Mouse (Mus musculus): ENCODE data around the gene Zbtb4.

DNA sequence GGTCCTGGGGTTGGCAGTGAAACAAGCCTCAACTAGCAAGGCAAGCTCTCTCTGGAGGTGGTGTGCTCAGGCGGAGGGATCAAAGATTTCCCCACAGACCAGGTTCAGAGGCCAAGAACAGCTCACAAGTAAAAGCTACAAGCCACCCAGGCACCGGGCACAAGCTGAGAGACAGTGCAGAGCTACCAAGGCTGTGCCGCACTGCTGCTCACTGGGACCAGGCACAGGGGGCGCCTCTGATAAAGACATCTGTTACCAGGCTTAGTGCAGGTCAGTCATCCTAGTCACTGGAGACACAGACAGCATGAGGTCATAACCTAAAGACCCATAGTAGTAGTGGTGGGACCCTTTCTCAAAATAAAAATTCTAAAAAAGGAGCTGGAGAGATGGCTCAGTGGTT is 48.8 kb upstream of the Zbtb4 start:
- TF ChIP-seq POLR2AphosphoS2 (IDR thresholded peaks at IDR 0.05; ENCODE audit: insufficient read length, low read depth) (no peak), POLR2A (IDR thresholded peaks at IDR 0.05; ENCODE audit: insufficient read length, low read depth) (no peak), CEBPB (IDR thresholded peaks at IDR 0.05; ENCODE audit: insufficient read depth, poor library complexity, severe bottlenecking) (no peak), E2F4 (IDR thresholded peaks at IDR 0.05; ENCODE audit: insufficient read depth) (no peak), USF1 (IDR thresholded peaks at IDR 0.05; ENCODE audit: low read depth) (no peak), MYOD1 (IDR thresholded peaks at IDR 0.05; ENCODE audit: control insufficient read depth in 1 of 3, insufficient read length in 2 of 3, low read depth in 2 of 3) (no peak), MYOG (IDR thresholded peaks at IDR 0.05; ENCODE audit: control insufficient read depth in 1 of 3, insufficient read depth in 1 of 3, insufficient read length in 2 of 3, low read depth in 2 of 3) (no peak), SRF (IDR thresholded peaks at IDR 0.05; ENCODE audit: control insufficient read depth, insufficient read length, low read depth) (no peak), MAX (IDR thresholded peaks at IDR 0.05; ENCODE audit: low read depth) (no peak), TCF12 (IDR thresholded peaks at IDR 0.05; ENCODE audit: insufficient read depth, poor library complexity, severe bottlenecking) (no peak), TCF3 (IDR thresholded peaks at IDR 0.05; ENCODE audit: insufficient read length, low read depth) (no peak)

All from myocyte (in vitro differentiated cells).